Mouse (Mus musculus) gastrocnemius, adult 8-10 months (tissue): ENCODE measurements around the gene Hcrt. TPM values are rescaled to one million over a fixed set of nuclear protein-coding genes. Genes with fewer than 3 reads are reported as not detected.

Source experiments
- DNase-seq, 2 experiments: peaks; one replicate each; pipeline ENCODE4 v3.0.0; 2022; ENCODE audit warnings: low spot score in 2 of 2
- total RNA-seq, 4 experiments: library from RNA; stranded (reverse); gene quantifications; 2 replicates each; pipeline ENCODE4 v1.2.4; 2022

Gene Hcrt
- total RNA-seq, 4 experiments from 2014 or later: not detected

GRCm38 (mm10) chr11:100769980-100770379 is 7.2 kb upstream of the Hcrt start:
- no peak for DNase-seq

GRCm38 (mm10) chr11:100767871-100768270 is 5.1 kb upstream of the Hcrt start:
- DNase-seq: no peak

GRCm38 (mm10) chr11:100766726-100767125 is 4.0 kb upstream of the Hcrt start:
- no peak for DNase-seq

GRCm38 (mm10) chr11:100761547-100762045 is 1.1 kb downstream of the Hcrt start:
- peak; percentile 78 to 85 for DNase-seq

- DNase-seq: no peak
Measured at GRCm38 (mm10) chr11:100759611-100760233, 3.0 kb downstream of the Hcrt start, which contains the start of gene Kcnh4. Gene Kcnh4 (minus strand): TSS chr11:100759942.

- no peak for DNase-seq
Measured at GRCm38 (mm10) chr11:100758707-100759610, 3.8 kb downstream of the Hcrt start.

GRCm38 (mm10) chr11:100757566-100757965 is 5.2 kb downstream of the Hcrt start:
- DNase-seq: no peak

- DNase-seq: no peak
Measured at GRCm38 (mm10) chr11:100756476-100756875, 6.3 kb downstream of the Hcrt start.

GRCm38 (mm10) chr11:100754693-100755057 is 8.1 kb downstream of the Hcrt start:
- no peak for DNase-seq

- no peak for DNase-seq
Measured at GRCm38 (mm10) chr11:100754021-100754692, 8.6 kb downstream of the Hcrt start.

- no peak for DNase-seq
Measured at GRCm38 (mm10) chr11:100752294-100752693, 10.4 kb downstream of the Hcrt start.

- DNase-seq: no peak
Measured at GRCm38 (mm10) chr11:100750127-100750526, 12.6 kb downstream of the Hcrt start.

- DNase-seq: no peak
Measured at GRCm38 (mm10) chr11:100749469-100749868, 13.3 kb downstream of the Hcrt start.

GRCm38 (mm10) chr11:100748620-100749019 is 14.1 kb downstream of the Hcrt start:
- no peak for DNase-seq

- DNase-seq: no peak
Measured at GRCm38 (mm10) chr11:100747114-100747513, 15.6 kb downstream of the Hcrt start.

- DNase-seq: no peak
Measured at GRCm38 (mm10) chr11:100746546-100746945, 16.2 kb downstream of the Hcrt start.

GRCm38 (mm10) chr11:100745085-100745484 is 17.6 kb downstream of the Hcrt start:
- DNase-seq: no peak

GRCm38 (mm10) chr11:100741348-100741747 is 21.4 kb downstream of the Hcrt start:
- DNase-seq: peak; percentile 26 to 71

- no peak for DNase-seq
Measured at GRCm38 (mm10) chr11:100738749-100739148, 24.0 kb downstream of the Hcrt start.

GRCm38 (mm10) chr11:100738066-100738604 is 24.6 kb downstream of the Hcrt start, which contains the start of gene Rab5c:
Gene Rab5c (minus strand): TSS chr11:100738215.
- DNase-seq: peak; percentile 98

- no peak for DNase-seq
Measured at GRCm38 (mm10) chr11:100737105-100737733, 25.5 kb downstream of the Hcrt start.
